Mouse (Mus musculus): ENCODE results near the gene Gm49320.

Gene Gm49320

GRCm38 (mm10) chr8:4238434-4239192 lies at the start of gene Gm49320, which contains the start of gene Map2k7:
TSS of gene Gm49320 (plus strand) at chr8:4238865.
TSS of gene Map2k7 (plus strand) at chr8:4238740.
- DNase-seq (ENCODE audit: low read depth, low spot score), result peak; percentile 100

DNA sequence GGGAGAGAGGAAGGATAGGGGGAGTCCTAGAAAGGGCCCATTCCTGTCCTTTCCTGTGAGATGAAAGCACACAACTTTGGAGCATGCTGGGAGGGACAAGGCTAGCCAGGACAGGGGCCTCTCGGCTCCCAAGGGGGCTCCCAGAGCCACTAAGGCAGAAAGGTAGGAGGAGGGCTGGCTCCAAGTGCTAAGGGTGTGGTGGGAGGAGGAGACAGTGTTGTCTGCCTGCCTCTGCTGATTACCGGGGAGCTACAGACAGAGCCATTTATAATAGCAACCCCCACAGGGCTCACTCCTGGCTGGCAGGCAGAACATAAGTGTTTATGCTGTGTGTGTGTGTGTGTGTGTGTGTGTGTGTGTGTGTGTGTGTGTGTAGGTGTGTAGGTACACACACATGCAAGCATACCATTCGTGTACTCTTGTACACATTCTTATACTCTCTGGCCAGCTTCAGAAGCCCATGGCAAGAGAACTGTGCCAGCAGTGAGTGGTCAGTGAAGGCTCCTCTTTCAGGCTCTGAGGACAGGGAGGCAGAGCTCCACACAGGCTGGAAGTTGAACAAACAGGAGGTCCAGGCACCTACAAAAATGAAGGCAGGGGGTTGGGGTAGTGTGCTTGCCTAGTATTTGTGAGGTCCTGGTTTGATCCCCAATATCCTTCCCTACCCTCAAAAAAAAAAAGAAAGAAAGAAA lies 49.5 kb upstream of the Gm49320 start:
- no peak for DNase-seq (ENCODE audit: low read depth, low spot score)

DNA sequence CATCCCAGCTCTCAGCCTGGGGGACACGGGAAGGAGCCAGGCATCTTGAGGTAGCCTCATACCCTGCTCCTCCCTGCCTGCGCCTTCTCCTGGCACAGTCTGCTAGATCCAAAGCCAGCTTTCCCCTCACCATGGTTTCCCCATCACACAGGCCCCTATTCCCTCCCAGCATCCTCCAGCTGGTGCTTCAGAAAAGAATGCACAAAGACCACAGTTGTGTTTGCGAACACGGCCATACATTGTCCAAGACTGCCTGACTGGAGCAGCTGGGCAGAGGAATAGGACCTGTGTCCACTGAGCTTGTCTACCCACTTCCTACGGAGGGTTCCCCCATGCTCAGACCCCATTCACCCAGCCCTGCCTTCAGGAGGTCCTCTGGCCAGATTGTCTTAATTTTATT lies 46.4 kb upstream of the Gm49320 start:
- peak; percentile 12 for DNase-seq (ENCODE audit: low read depth, low spot score)

GRCm38 (mm10) chr8:4192807-4193587 lies 45.7 kb upstream of the Gm49320 start:
- peak; percentile 87 for DNase-seq (ENCODE audit: low read depth, low spot score)

GRCm38 (mm10) chr8:4193588-4193894 lies 45.1 kb upstream of the Gm49320 start:
- no peak for DNase-seq (ENCODE audit: low read depth, low spot score)

GRCm38 (mm10) chr8:4201321-4201720 lies 37.3 kb upstream of the Gm49320 start:
- no peak for DNase-seq (ENCODE audit: low read depth, low spot score)

DNA sequence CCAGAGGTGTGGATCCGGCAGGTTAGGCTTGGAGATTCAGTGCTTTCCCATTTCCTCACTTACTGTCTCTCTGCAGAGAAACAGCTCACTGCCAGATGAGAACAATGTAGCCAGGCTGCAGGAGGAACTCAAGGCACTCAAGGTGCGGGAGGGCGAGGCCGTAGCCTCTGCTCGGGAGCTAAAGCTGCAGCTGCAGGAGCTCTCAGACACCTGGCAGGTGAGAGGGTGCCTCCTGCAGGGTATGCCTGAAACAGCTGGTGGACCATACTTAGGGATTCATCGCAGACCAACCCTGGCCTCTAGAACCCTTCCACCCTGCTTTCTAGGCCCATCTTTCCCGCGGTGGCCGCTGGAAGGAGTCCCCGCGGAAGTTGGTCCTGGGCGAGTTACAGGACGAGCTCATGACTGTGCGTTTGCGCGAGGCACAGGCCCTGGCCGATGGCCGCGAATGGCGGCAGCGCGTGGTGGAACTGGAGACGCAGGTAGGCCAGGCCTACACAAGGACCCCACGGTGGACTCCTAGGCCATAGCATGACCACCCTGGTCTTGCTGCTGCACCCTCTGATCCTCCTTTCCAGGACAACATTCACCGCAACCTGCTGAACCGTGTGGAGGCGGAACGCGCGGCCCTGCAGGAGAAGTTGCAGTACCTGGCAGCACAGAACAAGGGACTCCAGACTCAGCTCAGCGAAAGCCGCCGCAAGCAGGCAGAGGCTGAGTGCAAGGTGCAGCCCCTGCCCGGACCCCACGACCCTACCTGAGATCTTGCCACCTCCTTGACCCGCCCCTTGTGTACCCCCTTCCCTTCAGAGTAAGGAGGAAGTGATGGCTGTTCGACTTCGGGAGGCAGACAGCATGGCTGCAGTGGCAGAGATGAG lies 33.2 kb upstream of the Gm49320 start:
- no peak for DNase-seq (ENCODE audit: low read depth, low spot score)

- no peak for DNase-seq (ENCODE audit: low read depth, low spot score)
These were observed 32.3 kb upstream of the Gm49320 start for GRCm38 (mm10) chr8:4206182-4207015.

GRCm38 (mm10) chr8:4207016-4207350 lies 31.7 kb upstream of the Gm49320 start:
- DNase-seq (ENCODE audit: low read depth, low spot score), result no peak

GRCm38 (mm10) chr8:4211097-4211496 lies 27.6 kb upstream of the Gm49320 start:
- no peak for DNase-seq (ENCODE audit: low read depth, low spot score)

DNA sequence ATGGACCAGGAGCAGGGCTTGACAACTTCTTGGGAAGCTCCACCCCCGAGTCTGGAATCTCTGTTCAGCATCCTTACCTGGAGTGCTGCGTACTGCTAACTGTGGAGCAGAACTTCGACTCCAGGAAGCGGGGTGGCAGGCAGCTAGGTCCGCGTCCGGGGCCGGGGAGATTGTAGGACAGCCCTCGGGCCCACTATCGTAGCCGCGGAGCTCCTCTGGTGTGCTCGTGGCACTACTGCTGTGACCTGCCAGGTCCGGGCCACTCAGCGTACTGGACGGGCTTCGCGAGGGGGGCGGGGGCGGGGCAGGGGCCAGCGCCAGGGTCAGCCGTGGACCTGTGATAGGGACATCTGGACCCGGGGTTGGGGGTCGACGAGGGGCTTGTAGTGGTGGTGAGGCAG lies 25.9 kb upstream of the Gm49320 start:
- no peak for DNase-seq (ENCODE audit: low read depth, low spot score)

GRCm38 (mm10) chr8:4213210-4214005 lies 25.3 kb upstream of the Gm49320 start:
- DNase-seq (ENCODE audit: low read depth, low spot score), result peak; percentile 23

DNA sequence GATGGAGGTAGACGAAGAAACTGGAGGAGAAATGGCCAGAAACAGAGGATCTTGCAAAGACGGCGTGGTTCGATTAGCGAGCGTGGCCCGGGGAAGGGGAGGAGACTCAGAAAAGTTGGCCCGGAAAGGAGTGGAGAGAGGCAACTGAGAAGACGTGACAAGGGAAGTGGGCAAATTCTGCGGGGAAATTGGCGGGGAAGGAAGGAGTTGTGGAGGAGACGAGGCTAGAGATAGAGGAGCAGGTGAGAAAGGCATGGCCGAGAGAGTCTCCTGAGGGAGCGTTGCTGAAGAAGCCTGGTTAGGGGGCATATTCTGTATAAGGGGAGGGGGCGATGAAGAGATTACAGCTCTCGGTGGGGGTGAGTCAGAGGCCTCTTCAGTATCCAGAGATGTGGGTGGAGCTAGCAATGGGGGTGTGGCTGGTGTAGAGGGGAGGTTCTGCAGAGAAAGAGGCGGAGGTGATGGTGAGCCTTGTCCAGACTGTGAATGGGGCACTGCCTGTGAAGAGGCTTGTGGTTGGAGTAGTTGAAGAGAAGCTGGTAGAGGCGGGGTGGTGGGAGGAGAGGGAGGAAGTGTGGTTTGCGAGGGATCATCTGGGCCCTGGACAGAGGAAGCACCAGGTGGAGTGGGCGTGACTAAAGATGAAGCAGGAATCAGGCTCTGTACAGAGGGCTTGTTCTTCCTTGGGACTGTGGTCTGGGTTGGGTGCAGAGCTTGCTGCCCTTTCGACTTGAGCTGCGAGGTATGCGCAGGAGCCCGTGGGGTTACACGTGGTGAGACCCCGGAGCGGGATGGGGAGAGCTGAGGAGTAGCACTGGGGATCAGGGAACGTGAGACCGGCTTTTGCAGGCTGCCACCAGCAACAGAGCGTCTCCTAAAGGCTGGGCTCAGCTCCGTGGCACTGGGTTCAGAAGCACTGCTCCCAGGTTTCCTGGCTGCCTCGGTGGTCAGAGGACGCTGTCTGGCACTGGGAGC lies 24.4 kb upstream of the Gm49320 start:
- peak; percentile 32 for DNase-seq (ENCODE audit: low read depth, low spot score)

- DNase-seq (ENCODE audit: low read depth, low spot score), result no peak
These were observed 22.4 kb upstream of the Gm49320 start for GRCm38 (mm10) chr8:4216296-4216695.

- peak; percentile 74 for DNase-seq (ENCODE audit: low read depth, low spot score)
These were observed 21.7 kb upstream of the Gm49320 start, which contains the start of gene Prr36 for GRCm38 (mm10) chr8:4216791-4217621. TSS of gene Prr36 (minus strand) at chr8:4217459.

DNA sequence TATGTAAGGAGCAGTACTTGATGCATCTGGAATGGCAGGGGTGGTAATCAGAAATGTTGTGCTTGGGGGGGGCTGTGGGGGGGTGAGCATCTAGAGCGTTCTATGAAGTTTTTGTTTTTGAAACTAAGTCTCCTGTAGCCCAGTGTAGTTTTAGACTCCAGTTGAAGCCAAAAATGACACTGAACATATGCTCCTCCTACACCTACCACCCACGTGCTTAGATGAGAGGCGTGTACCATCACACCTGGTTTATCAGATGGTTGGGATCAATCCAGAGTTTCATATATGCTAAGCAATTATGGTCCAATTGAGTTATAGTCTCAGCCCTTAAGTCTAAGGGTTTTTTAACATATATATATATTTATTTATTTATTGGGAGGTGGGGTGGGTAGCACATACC lies 19.0 kb upstream of the Gm49320 start:
- DNase-seq (ENCODE audit: low read depth, low spot score), result no peak

DNA sequence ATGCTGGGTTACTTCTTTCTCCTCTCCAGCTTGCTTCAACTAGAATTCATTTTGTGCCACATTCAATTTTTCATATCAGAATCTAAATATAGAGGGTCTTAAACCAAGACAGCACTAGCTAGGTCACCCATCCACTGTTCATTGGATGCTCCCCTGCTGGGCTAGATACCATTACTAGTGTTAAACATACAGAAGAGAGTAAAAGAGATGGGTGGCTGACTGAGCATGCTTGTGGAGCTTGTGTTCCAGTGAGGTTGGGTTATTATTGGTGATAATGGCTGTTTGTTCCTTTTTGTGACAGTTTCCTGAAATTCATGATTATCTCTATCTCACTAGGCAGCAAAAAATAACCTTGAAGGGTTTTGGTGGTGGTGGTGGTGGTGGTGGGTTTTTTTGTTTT lies 16.6 kb upstream of the Gm49320 start:
- no peak for DNase-seq (ENCODE audit: low read depth, low spot score)

DNA sequence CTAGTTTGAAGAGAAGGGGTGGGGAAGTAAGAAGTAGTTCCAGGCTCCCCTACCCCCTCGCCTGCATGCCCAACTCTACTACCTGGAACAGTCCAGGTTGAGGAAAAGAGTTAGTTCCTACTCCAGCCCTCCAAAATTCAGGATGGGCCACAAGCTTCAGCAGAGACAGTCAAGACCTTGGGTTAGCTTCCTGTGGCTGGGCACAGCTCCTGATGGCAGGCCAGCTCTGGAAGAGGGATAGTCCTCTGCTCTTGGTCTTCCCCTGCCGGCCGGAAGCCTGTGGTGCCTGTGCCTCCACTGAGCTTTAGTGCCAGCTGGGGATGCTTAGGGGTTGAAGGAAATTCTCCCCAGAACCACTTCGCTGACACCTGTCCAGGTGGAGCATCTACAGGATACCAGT lies 12.3 kb upstream of the Gm49320 start:
- no peak for DNase-seq (ENCODE audit: low read depth, low spot score)

All from mesoderm, embryonic 11.5 days (tissue).